Mouse (Mus musculus): ENCODE data around the gene Csgalnact2. TPM values are rescaled to one million over a fixed set of nuclear protein-coding genes. Genes with fewer than 3 reads are reported as not detected.

The Csgalnact2 gene
- polyA plus RNA-seq, 1 experiment from 2014 or later: 9.4 TPM

DNA sequence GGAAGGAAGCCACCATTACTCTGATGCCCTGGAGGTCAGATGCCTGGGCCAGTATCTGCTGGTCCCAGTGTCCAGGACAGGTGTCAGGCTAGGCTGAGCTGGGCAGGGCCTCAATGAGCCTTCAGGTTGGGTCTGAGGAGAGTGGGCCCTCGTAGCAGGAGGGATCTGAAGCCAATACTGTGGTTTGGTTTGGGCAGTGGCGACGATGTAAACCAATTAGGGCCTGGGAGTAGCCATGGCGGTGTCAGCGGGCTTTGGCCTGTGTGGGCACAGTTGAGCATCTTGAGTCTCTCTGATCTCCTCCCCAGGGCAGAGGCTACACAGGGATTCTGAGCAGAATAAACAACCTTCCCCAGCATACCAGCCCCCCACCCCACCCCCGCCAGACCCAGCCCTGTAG, 55.3 kb downstream of the Csgalnact2 start:
- Histone ChIP-seq H3K27ac (no peak overlapping the region), H3K9ac (no peak overlapping the region), H3K9me3 (replicated peaks) (no peaks in the 10 kb centered on the region), H3K4me3 (no peak overlapping the region), H3K27me3 (replicated peaks) (0 out of 2 replicates have a peak, but pooled peaks cover 10% of the 10 kb centered on the region), H3K36me3 (no peaks in the 10 kb centered on the region), H3K4me2 (no peak overlapping the region), H3K4me1 (no peaks in the 10 kb centered on the region)
- ATAC-seq: 0 out of 2 replicates have a peak, but pooled peaks have one; percentile 27
- WGBS (ENCODE audit: insufficient replicate concordance): 70% methylated on average over 6 of the region's 6 CpGs

DNA sequence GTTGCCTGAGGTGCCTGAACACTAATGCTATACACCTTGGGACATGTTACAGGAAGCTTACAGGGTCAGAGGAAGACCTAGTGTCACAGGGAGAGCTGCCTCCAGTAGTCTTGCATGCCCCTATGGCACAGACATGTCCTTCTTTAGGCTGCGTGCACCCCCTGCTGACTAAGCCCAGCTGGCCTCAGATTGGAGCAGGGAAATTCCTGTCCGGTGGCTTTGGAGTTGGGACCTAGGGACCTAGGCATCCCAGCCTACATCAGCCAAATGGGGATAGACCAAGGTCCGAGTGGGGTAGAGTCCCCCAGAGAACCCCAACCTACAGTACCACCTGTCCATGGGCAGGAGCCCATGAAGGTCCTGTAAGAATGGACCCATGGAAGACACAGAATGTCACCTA, 56.6 kb downstream of the Csgalnact2 start:
- Histone ChIP-seq H3K4me3 (no peak overlapping the region), H3K9ac (no peak overlapping the region), H3K36me3 (no peaks in the 10 kb centered on the region), H3K4me2 (no peak overlapping the region), H3K4me1 (no peaks in the 10 kb centered on the region), H3K27ac (no peak overlapping the region), H3K9me3 (replicated peaks) (no peaks in the 10 kb centered on the region), H3K27me3 (replicated peaks) (0 out of 2 replicates have a peak, but pooled peaks cover 10% of the 10 kb centered on the region)
- 63% methylated on average over 3 of the region's 3 CpGs for WGBS (ENCODE audit: insufficient replicate concordance)
- no peak for ATAC-seq

DNA sequence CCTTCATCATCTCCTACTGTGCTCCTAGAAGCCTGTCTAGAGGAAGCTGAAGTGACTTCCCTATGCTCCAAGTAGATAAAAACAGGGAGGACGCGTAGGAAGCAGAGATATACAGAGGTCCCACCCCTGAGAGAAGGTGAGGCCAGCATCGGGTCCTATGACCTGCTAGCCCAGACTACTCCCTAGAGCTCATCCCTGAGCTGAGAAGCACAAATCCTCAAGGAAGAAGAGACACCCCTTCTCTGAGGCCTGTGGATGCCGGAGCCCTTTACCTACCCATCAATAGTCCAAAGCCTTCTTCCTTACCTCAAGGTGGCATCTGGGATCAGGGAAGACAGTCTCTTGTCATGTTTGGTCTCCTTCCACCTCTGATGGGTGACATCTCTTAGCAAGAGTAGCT, 58.2 kb downstream of the Csgalnact2 start:
- Histone ChIP-seq H3K4me3 (no peak overlapping the region), H3K27ac (no peak overlapping the region), H3K9me3 (replicated peaks) (no peaks in the 10 kb centered on the region), H3K4me1 (no peaks in the 10 kb centered on the region), H3K36me3 (no peaks in the 10 kb centered on the region), H3K4me2 (no peak overlapping the region), H3K27me3 (replicated peaks) (0 out of 2 replicates have a peak, but pooled peaks cover 17% of the 10 kb centered on the region), H3K9ac (no peak overlapping the region)
- ATAC-seq: no peak
- WGBS (ENCODE audit: insufficient replicate concordance): 66% methylated on average over 4 of the region's 4 CpGs

DNA sequence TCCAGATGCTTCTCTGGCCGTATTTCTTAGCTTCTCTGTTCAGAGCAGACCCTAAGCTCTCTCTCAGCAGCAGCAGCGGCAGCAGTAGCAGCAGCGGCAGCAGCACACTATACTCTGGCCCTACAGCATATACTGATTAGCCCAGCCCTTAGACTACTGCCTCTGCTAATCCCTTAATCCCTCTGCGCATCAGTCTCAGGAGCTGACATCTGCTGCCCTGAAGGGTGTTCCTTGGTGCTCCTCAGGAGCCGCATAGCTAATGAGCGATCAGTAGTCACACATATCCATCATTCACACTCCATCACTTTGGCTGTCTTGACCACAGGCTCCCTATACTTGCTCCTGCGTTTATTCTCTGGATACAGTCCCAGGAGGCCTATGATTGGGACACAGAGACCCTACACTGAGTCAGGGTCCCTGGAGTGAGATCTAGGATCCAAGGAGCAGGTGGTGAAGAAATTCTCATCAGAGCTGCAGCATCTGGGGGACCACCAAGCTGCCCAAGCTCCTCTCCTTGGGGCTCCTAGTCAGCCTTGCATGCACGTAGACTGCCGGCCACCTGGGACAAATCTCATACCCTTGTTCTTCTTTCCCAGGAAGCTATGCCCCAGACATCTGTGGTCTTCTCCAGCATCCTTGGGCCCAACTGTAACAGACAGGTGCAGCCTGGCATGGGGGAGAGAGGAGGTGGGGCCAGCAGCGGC, 59.0 kb downstream of the Csgalnact2 start:
- Histone ChIP-seq H3K4me2 (no peak overlapping the region), H3K27ac (no peak overlapping the region), H3K27me3 (replicated peaks) (0 out of 2 replicates have a peak, but pooled peaks cover 17% of the 10 kb centered on the region), H3K36me3 (no peaks in the 10 kb centered on the region), H3K4me1 (no peaks in the 10 kb centered on the region), H3K9me3 (replicated peaks) (no peaks in the 10 kb centered on the region), H3K4me3 (no peak overlapping the region), H3K9ac (no peak overlapping the region)
- 65% methylated on average over 10 of the region's 10 CpGs for WGBS (ENCODE audit: insufficient replicate concordance)
- ATAC-seq: no peak

DNA sequence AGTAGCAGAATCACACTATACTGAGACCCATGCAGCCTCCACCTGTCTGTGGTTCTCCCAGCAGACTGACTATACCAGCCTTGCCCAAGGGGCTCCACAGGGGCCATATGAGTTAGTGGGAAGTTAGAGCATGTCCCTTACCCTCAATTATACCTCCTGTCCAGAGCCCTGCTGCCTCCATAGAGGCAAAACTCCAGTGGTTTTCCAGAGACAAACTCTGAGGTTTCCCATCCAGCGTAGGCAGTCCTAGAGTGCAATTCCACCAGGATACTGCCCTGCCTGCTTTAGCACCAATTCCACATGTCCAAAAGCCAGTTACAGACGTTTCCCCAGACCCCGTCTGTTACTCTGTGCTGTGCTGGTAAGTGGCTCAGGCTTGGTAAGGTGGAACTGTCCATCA, 59.6 kb downstream of the Csgalnact2 start:
- Histone ChIP-seq H3K27ac (no peak overlapping the region), H3K9ac (no peak overlapping the region), H3K4me2 (no peak overlapping the region), H3K4me1 (no peaks in the 10 kb centered on the region), H3K9me3 (replicated peaks) (no peaks in the 10 kb centered on the region), H3K36me3 (no peaks in the 10 kb centered on the region), H3K27me3 (replicated peaks) (0 out of 2 replicates have a peak, but pooled peaks cover 17% of the 10 kb centered on the region), H3K4me3 (no peak overlapping the region)
- no peak for ATAC-seq
- WGBS (ENCODE audit: insufficient replicate concordance): 50% methylated on average over 3 of the region's 3 CpGs

DNA sequence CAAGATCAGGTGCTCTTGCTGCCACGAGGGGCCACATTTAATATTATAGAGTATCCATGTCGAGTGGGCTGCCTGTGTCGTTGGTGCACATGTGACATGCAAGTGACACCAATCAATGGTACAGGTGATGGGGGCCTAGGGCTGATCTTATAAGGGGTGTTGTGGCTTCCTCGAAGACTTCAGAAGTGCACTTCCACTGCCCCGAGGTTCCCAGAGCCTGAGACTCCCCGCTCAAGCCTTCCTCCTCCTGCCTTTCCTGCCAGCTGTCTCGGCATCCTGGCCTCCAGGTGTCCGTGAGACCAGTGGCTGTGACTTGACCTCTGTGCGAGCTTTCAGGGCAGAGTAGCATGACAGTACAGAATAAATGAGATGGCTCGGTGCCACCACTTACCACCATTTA, 60.2 kb downstream of the Csgalnact2 start:
- WGBS (ENCODE audit: insufficient replicate concordance): 51% methylated on average over 10 of the region's 10 CpGs
- Histone ChIP-seq H3K4me3 (no peak overlapping the region), H3K9ac (no peak overlapping the region), H3K4me1 (no peaks in the 10 kb centered on the region), H3K4me2 (no peak overlapping the region), H3K27ac (no peak overlapping the region), H3K27me3 (replicated peaks) (0 out of 2 replicates have a peak, but pooled peaks cover 17% of the 10 kb centered on the region), H3K36me3 (no peaks in the 10 kb centered on the region), H3K9me3 (replicated peaks) (no peaks in the 10 kb centered on the region)
- ATAC-seq: no peak

DNA sequence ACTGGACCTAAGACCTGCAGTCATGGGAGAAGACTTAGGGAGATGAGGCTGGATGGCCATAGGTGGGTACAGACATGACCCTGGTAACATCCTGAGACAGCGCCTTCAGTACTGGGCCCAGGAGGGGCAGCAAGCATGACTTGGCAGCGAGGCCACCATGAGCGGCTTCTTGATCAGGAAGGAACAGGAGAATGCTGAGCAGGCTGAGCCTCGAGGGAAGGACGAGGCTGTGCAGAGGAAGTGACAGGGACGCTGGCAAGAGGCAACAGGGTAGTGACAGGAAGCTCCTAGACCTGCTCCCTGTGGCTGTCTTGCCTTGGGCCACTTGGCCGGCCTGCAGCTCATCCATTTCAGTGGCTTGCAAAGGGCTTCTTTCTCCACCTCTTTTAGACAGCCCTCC, 61.5 kb downstream of the Csgalnact2 start:
- 31% methylated on average over 7 of the region's 7 CpGs for WGBS (ENCODE audit: insufficient replicate concordance)
- H3K36me3 ChIP-seq: no peaks in the 10 kb centered on the region
- H3K9ac ChIP-seq: no peak overlapping the region
- H3K4me1 ChIP-seq: no peaks in the 10 kb centered on the region
- ATAC-seq: no peak
- no peak overlapping the region for H3K27ac ChIP-seq
- no peak overlapping the region for H3K4me3 ChIP-seq
- 0 out of 2 replicates have a peak, but pooled peaks cover 17% of the 10 kb centered on the region for H3K27me3 ChIP-seq (replicated peaks)
- H3K9me3 ChIP-seq (replicated peaks): no peaks in the 10 kb centered on the region
- H3K4me2 ChIP-seq: no peak overlapping the region

DNA sequence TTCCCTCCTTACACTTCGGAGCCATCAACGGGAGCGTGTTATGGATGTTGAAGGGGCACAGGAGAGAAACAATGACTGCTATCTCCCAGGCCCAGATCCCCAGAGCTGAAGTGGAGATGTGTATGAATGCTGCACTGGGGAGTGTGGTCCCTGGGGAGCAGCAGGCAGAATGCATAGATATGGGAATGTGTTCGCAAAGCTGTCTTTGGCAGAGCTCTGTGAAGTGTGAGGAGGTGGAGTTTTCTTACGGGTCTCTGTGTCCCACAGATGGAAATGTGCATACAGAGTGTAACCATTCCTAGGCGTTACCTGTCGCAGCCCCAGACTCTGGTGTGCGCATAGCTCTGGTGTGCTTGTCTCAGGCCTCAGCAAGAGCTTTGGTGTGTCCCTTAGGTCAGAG, 62.2 kb downstream of the Csgalnact2 start:
- Histone ChIP-seq H3K27me3 (replicated peaks) (0 out of 2 replicates have a peak, but pooled peaks cover 17% of the 10 kb centered on the region), H3K27ac (no peak overlapping the region), H3K36me3 (no peaks in the 10 kb centered on the region), H3K4me3 (no peak overlapping the region), H3K4me2 (no peak overlapping the region), H3K9ac (no peak overlapping the region), H3K9me3 (replicated peaks) (no peaks in the 10 kb centered on the region), H3K4me1 (no peaks in the 10 kb centered on the region)
- ATAC-seq: no peak
- WGBS (ENCODE audit: insufficient replicate concordance): 72% methylated on average over 8 of the region's 8 CpGs

DNA sequence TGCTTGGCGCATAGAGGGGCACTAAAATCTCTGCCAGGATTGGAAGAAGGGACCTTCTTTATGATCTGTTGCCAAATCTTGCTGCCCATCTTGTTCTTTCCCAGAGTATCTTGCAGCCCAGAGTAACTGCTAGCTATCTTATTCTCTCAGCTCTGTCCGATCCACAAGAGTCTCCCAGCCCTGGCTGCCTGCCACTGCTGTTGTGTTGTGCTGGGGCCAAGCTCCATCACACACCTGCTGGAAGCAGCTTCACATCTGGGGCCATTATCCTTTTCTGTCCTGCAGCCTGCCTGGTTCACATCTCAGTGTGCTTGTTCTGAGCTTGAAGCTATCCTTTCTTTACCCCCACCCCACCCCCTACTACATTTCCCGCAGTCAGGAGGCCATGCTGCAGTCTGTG, 62.7 kb downstream of the Csgalnact2 start:
- H3K4me3 ChIP-seq: no peak overlapping the region
- no peak overlapping the region for H3K9ac ChIP-seq
- 0 out of 2 replicates have a peak, but pooled peaks cover 17% of the 10 kb centered on the region for H3K27me3 ChIP-seq (replicated peaks)
- no peaks in the 10 kb centered on the region for H3K4me1 ChIP-seq
- H3K4me2 ChIP-seq: no peak overlapping the region
- no peak for ATAC-seq
- no peaks in the 10 kb centered on the region for H3K36me3 ChIP-seq
- no peak overlapping the region for H3K27ac ChIP-seq
- no peaks in the 10 kb centered on the region for H3K9me3 ChIP-seq (replicated peaks)
- WGBS (ENCODE audit: insufficient replicate concordance): 61% methylated on average over 3 of the region's 3 CpGs

DNA sequence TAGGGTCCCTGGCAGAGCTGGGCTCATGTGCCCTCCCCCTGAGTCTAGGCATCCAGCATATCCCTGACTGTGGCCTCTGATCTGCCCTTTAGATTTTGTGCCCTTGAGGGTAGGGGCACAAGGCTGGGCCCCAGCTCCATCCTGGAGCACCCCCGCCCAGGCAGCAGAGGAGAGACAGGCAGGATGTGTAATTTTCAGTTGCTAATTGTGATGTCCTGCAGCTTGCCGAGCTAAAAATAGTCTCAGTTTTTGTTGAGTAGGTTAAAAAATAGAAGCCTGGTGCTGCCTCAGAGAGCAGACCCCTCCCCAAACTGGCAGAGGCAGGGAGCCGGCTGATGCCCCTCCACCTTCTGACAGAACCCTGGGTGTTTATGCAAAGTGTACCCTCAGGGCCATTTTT, 64.8 kb downstream of the Csgalnact2 start:
- Histone ChIP-seq H3K9ac (no peak overlapping the region), H3K4me1 (no peaks in the 10 kb centered on the region), H3K4me3 (no peak overlapping the region), H3K27me3 (replicated peaks) (0 out of 2 replicates have a peak, but pooled peaks cover 9% of the 10 kb centered on the region), H3K9me3 (replicated peaks) (no peaks in the 10 kb centered on the region), H3K4me2 (no peak overlapping the region), H3K27ac (no peak overlapping the region), H3K36me3 (no peaks in the 10 kb centered on the region)
- ATAC-seq: no peak
- 37% methylated on average over 3 of the region's 3 CpGs for WGBS (ENCODE audit: insufficient replicate concordance)

DNA sequence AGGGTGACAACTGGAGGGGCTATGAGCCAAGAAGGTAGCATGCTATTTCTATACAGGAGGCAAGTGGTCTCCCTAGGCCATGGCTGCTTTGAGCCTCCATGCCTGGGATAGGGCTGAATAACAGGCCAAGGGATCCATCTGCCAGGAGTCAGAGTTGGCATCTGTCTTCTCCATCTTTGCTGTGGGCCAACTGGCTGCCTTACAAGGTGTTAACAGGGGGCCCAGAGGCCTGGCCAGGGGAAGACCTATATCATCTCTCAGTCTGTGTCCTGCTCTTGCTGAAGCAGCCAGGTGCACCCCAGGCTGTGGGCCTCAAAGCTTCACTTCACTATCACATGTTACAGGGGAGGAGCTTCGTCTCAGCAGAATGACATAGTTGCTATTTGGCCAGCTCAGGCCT, 66.8 kb downstream of the Csgalnact2 start:
- H3K4me3 ChIP-seq: no peak overlapping the region
- no peaks in the 10 kb centered on the region for H3K9me3 ChIP-seq (replicated peaks)
- H3K9ac ChIP-seq: no peak overlapping the region
- H3K36me3 ChIP-seq: no peaks in the 10 kb centered on the region
- peaks cover 20% of the 10 kb centered on the region for H3K27me3 ChIP-seq (replicated peaks)
- H3K4me1 ChIP-seq: no peaks in the 10 kb centered on the region
- H3K27ac ChIP-seq: no peak overlapping the region
- 67% methylated on average over 1 of the region's 1 CpGs for WGBS (ENCODE audit: insufficient replicate concordance)
- ATAC-seq: no peak
- H3K4me2 ChIP-seq: no peak overlapping the region

DNA sequence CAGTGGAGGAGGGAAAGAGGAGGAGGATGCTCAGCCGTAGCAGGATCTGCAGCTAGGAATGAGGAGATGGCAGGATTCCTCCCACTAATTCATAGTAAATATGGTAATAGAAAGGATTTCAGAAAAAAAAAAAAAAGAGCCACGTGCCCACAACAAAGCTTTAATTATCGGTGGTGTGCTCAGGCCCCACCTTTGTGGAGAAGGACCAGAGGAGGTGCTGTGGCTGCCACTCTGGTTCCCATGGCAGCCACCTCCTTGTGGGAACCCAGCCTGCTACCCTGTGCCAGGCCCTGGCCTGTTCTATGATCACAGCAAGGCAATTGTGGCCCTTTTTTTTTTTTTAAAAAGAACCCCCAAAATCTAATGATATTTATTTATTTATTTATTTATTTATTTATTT, 67.5 kb downstream of the Csgalnact2 start:
- ATAC-seq: no peak
- peaks cover 21% of the 10 kb centered on the region for H3K27me3 ChIP-seq (replicated peaks)
- no peak overlapping the region for H3K4me2 ChIP-seq
- H3K4me1 ChIP-seq: peaks cover 3% of the 10 kb centered on the region; the same call in 1 of the 2 replicates
- H3K9me3 ChIP-seq (replicated peaks): no peaks in the 10 kb centered on the region
- 60% methylated on average over 3 of the region's 3 CpGs for WGBS (ENCODE audit: insufficient replicate concordance)
- H3K36me3 ChIP-seq: no peaks in the 10 kb centered on the region
- no peak overlapping the region for H3K27ac ChIP-seq
- H3K9ac ChIP-seq: no peak overlapping the region
- H3K4me3 ChIP-seq: no peak overlapping the region

DNA sequence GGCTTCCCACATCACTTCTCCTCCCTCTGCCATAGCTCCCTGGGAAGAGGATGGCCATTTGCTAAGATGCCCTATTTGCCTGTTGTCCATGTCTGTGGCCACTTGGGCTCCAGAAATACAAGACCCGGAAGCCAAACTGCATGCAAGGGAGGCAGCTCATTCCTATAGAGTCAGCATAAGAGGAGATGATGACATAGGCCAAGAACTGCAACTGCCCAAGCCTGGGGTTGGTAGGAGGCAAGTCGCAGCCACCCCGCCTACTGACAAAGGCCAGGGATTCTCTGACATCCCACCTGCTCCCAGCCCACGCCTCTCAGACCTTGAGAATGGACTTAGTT, 68.0 kb downstream of the Csgalnact2 start:
- 62% methylated on average over 4 of the region's 4 CpGs for WGBS (ENCODE audit: insufficient replicate concordance)
- peaks cover 7% of the 10 kb centered on the region for H3K4me1 ChIP-seq
- H3K9me3 ChIP-seq (replicated peaks): no peaks in the 10 kb centered on the region
- no peak overlapping the region for H3K4me3 ChIP-seq
- H3K4me2 ChIP-seq: no peak overlapping the region
- H3K27ac ChIP-seq: no peak overlapping the region
- no peak overlapping the region for H3K9ac ChIP-seq
- ATAC-seq: no peak
- no peaks in the 10 kb centered on the region for H3K36me3 ChIP-seq
- H3K27me3 ChIP-seq (replicated peaks): peaks cover 25% of the 10 kb centered on the region
